In the genomic region with DNA sequence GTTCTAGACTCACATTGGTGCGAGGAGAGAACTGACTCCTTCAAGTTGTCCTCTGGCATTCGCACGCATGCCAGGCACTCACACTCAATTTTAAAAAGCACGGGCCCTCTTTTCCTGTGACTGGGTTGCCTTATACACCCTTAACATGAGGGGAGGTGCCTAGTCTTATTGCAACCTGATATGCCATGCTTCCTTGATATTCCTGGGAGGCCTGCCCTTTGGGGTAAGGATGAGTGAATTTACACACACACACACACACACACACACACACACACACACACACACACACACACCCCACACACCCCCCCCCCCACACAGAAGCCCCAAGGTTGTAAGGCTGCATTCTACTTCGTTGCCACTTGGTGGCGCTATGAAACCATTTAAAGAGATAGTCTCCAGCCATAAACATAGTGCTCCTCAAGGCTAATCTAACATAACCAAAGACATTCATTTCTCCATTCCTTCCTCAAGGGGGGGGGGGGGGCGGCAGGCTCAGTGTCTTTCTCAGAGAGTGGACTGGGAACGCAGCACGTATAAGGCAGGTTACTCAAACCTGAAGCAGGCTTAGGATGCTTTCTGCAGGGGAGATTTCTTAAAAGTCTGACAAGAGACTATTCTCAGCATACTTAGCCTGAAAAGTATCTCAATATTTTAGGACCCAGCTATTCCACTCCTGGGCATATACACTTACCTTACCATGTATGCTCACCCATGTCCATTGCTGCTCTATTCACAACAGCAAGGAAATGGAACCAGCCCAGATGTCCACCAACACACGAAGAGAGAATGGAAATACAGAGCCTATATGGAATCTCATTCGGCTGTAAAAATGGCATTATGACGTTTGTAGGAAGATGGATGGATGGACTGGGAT, we compare ENCODE assay signal across 8 mouse cellular contexts.
DNase-seq lines count a peak whose midpoint lies in the region; ATAC-seq and TF ChIP-seq lines count a peak whose summit lies in the region.

No protein-coding gene starts in this region.

- H3K4me1 ChIP-seq in thymus, adult 2 months (replicated peaks; ENCODE audit: control insufficient read depth, insufficient read depth, low read length), result peaks cover 9% of the 10 kb centered on the region
- no peaks in the 10 kb centered on the region for H3K4me1 ChIP-seq in bone marrow macrophage, adult 2 months (ENCODE audit: control insufficient read depth, insufficient read depth, low read length)
- H3K4me1 ChIP-seq in forebrain, embryonic 11.5 days (replicated peaks; ENCODE audit: control insufficient read depth, insufficient read depth, low read length), result no peaks in the 10 kb centered on the region
- peaks cover 5% of the 10 kb centered on the region; the same call in 1 of the 2 replicates for H3K4me1 ChIP-seq in neural tube, embryonic 15.5 days

- H3K4me2 ChIP-seq in forebrain, embryonic 11.5 days (ENCODE audit: low read depth, low read length, severe bottlenecking), result no peak overlapping the region
- H3K4me2 ChIP-seq in neural tube, embryonic 15.5 days, result peak overlapping the region; percentile 34

- no peak overlapping the region for H3K27ac ChIP-seq in thymus, adult 2 months (ENCODE audit: control insufficient read depth, insufficient read depth, low read length)
- H3K27ac ChIP-seq in bone marrow macrophage, adult 2 months (ENCODE audit: insufficient read depth, low read depth, low read length), result no peak overlapping the region
- no peak overlapping the region for H3K27ac ChIP-seq in forebrain, embryonic 11.5 days (ENCODE audit: low read depth, low read length)
- no peak overlapping the region for H3K27ac ChIP-seq in neural tube, embryonic 15.5 days (replicated peaks)

- no peaks in the 10 kb centered on the region for H3K9me3 ChIP-seq in forebrain, embryonic 11.5 days (ENCODE audit: control insufficient read depth, low read length)
- H3K9me3 ChIP-seq in neural tube, embryonic 15.5 days (replicated peaks), result no peaks in the 10 kb centered on the region

- peak; percentile 36; the same call in 1 of the 2 replicates for TF ChIP-seq CTCF in thymus, adult 2 months (IDR thresholded peaks at IDR 0.05; ENCODE audit: borderline replicate concordance, control insufficient read depth, extremely low read depth, insufficient read depth, low read length, poor library complexity)
- peak; percentile 11; the same call in 1 of the 2 replicates for TF ChIP-seq CTCF in bone marrow macrophage, adult 2 months (IDR thresholded peaks at IDR 0.05; ENCODE audit: low read depth, low read length)

- no peak overlapping the region for H3K9ac ChIP-seq in forebrain, embryonic 11.5 days (ENCODE audit: low read length)
- no peak overlapping the region for H3K9ac ChIP-seq in neural tube, embryonic 15.5 days (replicated peaks)

- no peak overlapping the region for H3K4me3 ChIP-seq in thymus, adult 2 months (ENCODE audit: control insufficient read depth, insufficient read depth, low read length)
- H3K4me3 ChIP-seq in bone marrow macrophage, adult 2 months (ENCODE audit: insufficient read depth, low read length), result no peak overlapping the region
- no peak overlapping the region for H3K4me3 ChIP-seq in forebrain, embryonic 11.5 days (ENCODE audit: low read depth, low read length)
- no peak overlapping the region for H3K4me3 ChIP-seq in neural tube, embryonic 15.5 days (replicated peaks)

- TF ChIP-seq POLR2A in thymus, adult 2 months (IDR thresholded peaks at IDR 0.05; ENCODE audit: control insufficient read depth, extremely low read depth, insufficient read depth, low read length, poor library complexity), result no peak
- TF ChIP-seq POLR2A in bone marrow macrophage, adult 2 months (IDR thresholded peaks at IDR 0.05; ENCODE audit: borderline replicate concordance, low read depth, low read length), result no peak

- peak; percentile 63; the same call in 1 of the 2 replicates for ATAC-seq in forebrain, embryonic 11.5 days (replicated peaks; ENCODE audit: low FRiP score)
- peak; percentile 79 for ATAC-seq in neural tube, embryonic 15.5 days (ENCODE audit: low FRiP score)

- no peaks in the 10 kb centered on the region for H3K27me3 ChIP-seq in thymus, adult 2 months (ENCODE audit: control insufficient read depth, insufficient read depth, low read length)
- no peaks in the 10 kb centered on the region for H3K27me3 ChIP-seq in forebrain, embryonic 11.5 days (ENCODE audit: control insufficient read depth, insufficient read depth, low read length)
- no peaks in the 10 kb centered on the region for H3K27me3 ChIP-seq in neural tube, embryonic 15.5 days (replicated peaks)

- peak; percentile 54 for DNase-seq in thymus, adult 2 months
- DNase-seq in thymus, adult 18-20 months, result no peak
- DNase-seq in forebrain, embryonic 11.5 days (ENCODE audit: low spot score), result peak; percentile 63
- DNase-seq in hindlimb bud, embryonic 11.5 days (ENCODE audit: extremely low spot score, low read depth, low spot score), result peak; percentile 14
- DNase-seq in lung, adult 18-20 months, result peak; percentile 26 to 56
- no peak for DNase-seq in ovary, postnatal 36 days (ENCODE audit: low spot score)

- WGBS in thymus, adult 2 months, result 55% methylated on average over 12 of the region's 12 CpGs
- 50% methylated on average over 12 of the region's 12 CpGs for WGBS in forebrain, embryonic 11.5 days
- WGBS in neural tube, embryonic 15.5 days, result 41% methylated on average over 12 of the region's 12 CpGs

- H3K36me3 ChIP-seq in thymus, adult 2 months (ENCODE audit: control insufficient read depth, insufficient read depth, low read length), result no peaks in the 10 kb centered on the region
- H3K36me3 ChIP-seq in forebrain, embryonic 11.5 days (ENCODE audit: control insufficient read depth, insufficient read depth, low read length), result no peaks in the 10 kb centered on the region
- no peaks in the 10 kb centered on the region for H3K36me3 ChIP-seq in neural tube, embryonic 15.5 days

Comparison
In these comparisons a context has a peak if more than half of its experiments do, and no peak if none do; other contexts are left out.
1. DNase-seq: peak in thymus, adult 2 months (single experiment), forebrain, embryonic 11.5 days (single experiment), hindlimb bud, embryonic 11.5 days (single experiment) and lung, adult 18-20 months (2 of 2); none in thymus, adult 18-20 months (0 of 2) and ovary, postnatal 36 days (single experiment).